Mouse (Mus musculus) gastrocnemius, postnatal 4 days (tissue): ENCODE data around the gene Lsg1. TPM values are rescaled to one million over a fixed set of nuclear protein-coding genes. Genes with fewer than 3 reads are reported as not detected.

Source experiments
- DNase-seq, 2 experiments: peaks; one replicate each; pipeline ENCODE4 v3.0.0; 2021 to 2022; ENCODE audit warnings: low spot score in 2 of 2, mixed read lengths in 2 of 2
- total RNA-seq, 2 experiments: library from RNA; stranded (reverse); gene quantifications; 2 replicates each; pipeline ENCODE4 v1.2.3; 2021

The Lsg1 gene
- total RNA-seq, 2 experiments from 2014 or later = 24.3 to 31.4 TPM

- peak; percentile 58 to 80 for DNase-seq
Observed at GRCm38 (mm10) chr16:30520361-30520823, 67.0 kb downstream of the Lsg1 start.

DNA sequence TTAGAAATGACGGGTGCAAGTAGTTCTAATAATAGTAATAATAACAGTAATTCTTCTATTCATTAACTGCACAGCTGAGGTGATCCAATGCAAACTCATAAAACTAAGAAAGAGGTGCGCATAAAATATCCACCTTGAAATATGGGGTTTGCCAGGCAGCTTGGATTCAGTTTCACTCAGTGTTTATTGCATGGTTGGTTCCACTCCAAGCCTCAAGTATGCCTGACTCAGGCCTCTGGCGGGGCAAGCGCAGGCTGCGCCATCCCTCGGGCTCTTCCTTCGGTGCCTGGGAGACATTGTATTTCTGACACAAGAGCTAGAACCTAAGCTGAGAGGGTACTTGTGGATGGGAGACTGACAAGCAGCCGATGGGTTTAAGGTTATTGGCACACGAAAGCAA is 68.8 kb downstream of the Lsg1 start:
- DNase-seq = no peak

DNA sequence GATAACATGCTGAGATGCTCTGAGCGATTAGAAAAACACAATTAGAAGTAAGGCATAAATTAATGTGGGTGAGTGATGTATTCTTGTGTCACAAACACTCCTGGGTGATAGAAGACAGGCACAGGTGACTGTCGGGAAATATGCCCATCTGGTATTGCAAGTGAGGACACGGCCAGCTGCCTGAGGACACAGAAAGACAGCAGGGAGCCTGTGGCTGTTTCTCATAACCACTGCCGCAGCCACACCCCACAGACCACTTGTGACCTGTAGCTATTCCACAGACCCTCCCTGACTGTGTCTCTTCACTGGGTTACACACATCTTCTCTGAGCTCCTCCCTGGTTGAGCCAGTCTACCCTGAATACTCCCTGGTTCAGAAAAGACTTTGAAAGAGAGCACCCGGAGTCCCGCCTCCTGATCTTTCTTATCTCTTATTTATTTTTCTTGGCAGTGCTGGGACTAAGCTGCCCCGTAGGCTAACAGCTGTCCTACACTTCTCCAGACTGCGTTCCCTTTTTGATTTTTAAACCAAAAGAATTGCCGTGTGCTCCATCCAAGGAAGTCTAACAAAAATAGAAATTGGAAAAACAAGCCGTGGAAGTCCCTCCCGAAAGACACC is 69.6 kb downstream of the Lsg1 start:
- no peak for DNase-seq

- no peak for DNase-seq
Observed at GRCm38 (mm10) chr16:30516993-30517392, 70.4 kb downstream of the Lsg1 start.

DNA sequence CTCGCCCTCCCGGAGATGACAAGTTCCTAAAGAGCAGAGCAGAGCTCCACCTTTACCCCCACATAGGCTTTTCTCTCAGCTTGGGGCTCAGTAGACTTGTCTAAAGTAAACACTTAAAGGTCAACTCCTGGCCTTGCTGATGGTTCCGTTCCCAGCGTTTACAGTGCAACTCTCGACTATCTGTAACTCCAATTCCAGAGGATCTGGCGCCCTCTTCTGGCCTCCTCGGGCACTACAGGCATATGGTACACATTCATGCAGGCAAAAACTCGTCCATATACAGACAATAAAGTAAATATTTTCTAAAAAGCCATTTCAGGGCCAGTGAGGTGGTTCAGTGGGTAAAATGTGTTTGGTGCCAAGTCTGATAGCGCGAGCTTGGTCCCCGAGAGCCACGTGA is 72.0 kb downstream of the Lsg1 start:
- DNase-seq = no peak

DNA sequence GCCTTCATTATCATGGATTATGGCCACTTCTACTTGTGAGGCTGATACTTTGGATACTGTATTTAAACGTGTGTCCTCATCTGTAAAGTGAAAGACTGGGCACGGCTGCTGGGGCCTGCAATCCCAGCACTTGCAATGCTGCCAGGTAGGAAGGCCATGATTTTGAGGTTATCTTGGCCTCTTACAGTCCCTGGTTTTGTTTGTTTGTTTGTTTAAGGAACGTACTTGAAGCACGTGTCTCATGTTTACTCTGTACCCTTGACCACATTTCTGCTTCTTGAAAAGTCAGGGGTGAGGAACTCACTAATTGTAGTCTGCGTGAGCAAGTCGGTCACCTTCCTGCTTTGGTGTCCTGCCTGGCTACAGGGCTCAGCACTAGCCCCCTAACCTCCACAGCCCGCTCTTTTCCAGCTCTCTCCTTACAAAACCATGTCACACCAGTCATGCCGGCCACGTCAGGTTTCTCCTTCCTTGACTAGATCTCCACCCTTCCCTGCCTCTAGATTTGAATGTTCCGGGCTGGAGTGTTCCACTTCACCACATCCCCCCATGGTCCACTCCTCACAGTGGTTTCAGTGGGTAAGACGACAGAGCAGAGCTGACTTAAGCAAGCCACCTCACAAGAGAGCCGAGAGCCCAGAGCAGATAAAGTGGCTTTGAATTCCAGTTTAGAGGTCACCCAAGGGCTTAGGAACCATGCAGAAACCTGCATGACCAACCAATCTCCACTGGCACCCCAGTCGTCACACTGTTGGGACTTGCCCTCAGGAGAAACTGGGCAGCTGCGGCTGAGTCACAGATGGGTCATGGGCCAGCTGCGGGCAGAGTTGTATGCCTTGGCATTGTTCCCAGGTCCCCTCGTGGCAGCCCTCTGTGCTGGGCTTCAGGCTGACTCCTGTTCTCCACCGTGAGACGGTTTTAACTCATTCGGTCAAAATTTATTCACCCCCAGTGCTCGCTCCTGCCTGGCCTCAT is 74.1 kb downstream of the Lsg1 start:
- DNase-seq = peak; percentile 53 to 74

- no peak for DNase-seq
Observed at GRCm38 (mm10) chr16:30512375-30513049, 74.9 kb downstream of the Lsg1 start.

- DNase-seq = no peak
Observed at GRCm38 (mm10) chr16:30511563-30512340, 75.6 kb downstream of the Lsg1 start.

- DNase-seq = peak; percentile 81 to 84
Observed at GRCm38 (mm10) chr16:30510504-30511451, 76.6 kb downstream of the Lsg1 start.

Other genes starting within 250 kb of the Lsg1 start
- gene Atp13a3, start 181.6 kb downstream of the Lsg1 start, total RNA-seq = 100 to 1,000 TPM in 1 of 2 experiments, 10 to 100 TPM in 1; 94.9 to 113 TPM
- gene Tmem44, start 36.8 kb downstream of the Lsg1 start, total RNA-seq = 10 to 100 TPM in 1 of 2 experiments, 1 to 10 TPM in 1; 9.7 to 11.2 TPM
- gene Fam43a, start 12.1 kb upstream of the Lsg1 start, total RNA-seq = 10 to 100 TPM; 24.1 to 29.6 TPM